Mouse (Mus musculus): ENCODE data around the gene Unc80. TPM values are rescaled to one million over a fixed set of nuclear protein-coding genes. Genes with fewer than 3 reads are reported as not detected.
A peak's percentile ranks its signal among the peaks of the same experiment; 100 is the strongest.
"Not testable (repeated sequence)": the region's sequence is repeated elsewhere in the genome, so short reads cannot be mapped to it uniquely, and the experiment has no call there.

The Unc80 gene
- polyA plus RNA-seq, 1 experiment from 2014 or later, result 0.51 TPM

- Histone ChIP-seq H3K27ac (ENCODE audit: low read length) (no peak overlapping the region), H3K9me3 (ENCODE audit: control insufficient read depth, low read depth, low read length) (no peaks in the 10 kb centered on the region), H3K9ac (replicated peaks; ENCODE audit: low read depth, low read length) (no peak overlapping the region), H3K4me3 (ENCODE audit: low read depth, low read length) (no peak overlapping the region), H3K27me3 (ENCODE audit: control insufficient read depth, insufficient read depth, low read length) (no peaks in the 10 kb centered on the region), H3K4me1 (ENCODE audit: control insufficient read depth, insufficient read depth, low read length) (no peaks in the 10 kb centered on the region), H3K4me2 (replicated peaks; ENCODE audit: low read depth, low read length) (no peak overlapping the region), H3K36me3 (ENCODE audit: control insufficient read depth, insufficient read depth, low read length) (no peaks in the 10 kb centered on the region)
- WGBS, result 81% methylated on average over 1 of the region's 1 CpGs
- ATAC-seq (ENCODE audit: insufficient number of reproducible peaks, insufficient read depth, low FRiP score, low read depth), result no peak
Observed at GRCm38 (mm10) chr1:66692308-66692707, 224.1 kb downstream of the Unc80 start.

- no peaks in the 10 kb centered on the region for H3K36me3 ChIP-seq (ENCODE audit: control insufficient read depth, insufficient read depth, low read length)
- no peak overlapping the region for H3K27ac ChIP-seq (ENCODE audit: low read length)
- no peak overlapping the region for H3K4me3 ChIP-seq (ENCODE audit: low read depth, low read length)
- H3K27me3 ChIP-seq (ENCODE audit: control insufficient read depth, insufficient read depth, low read length), result no peaks in the 10 kb centered on the region
- WGBS, result 82% methylated on average over 8 of the region's 8 CpGs
- no peak overlapping the region for H3K9ac ChIP-seq (replicated peaks; ENCODE audit: low read depth, low read length)
- ATAC-seq (ENCODE audit: insufficient number of reproducible peaks, insufficient read depth, low FRiP score, low read depth), result no peak
- no peak overlapping the region for H3K4me2 ChIP-seq (replicated peaks; ENCODE audit: low read depth, low read length)
- no peaks in the 10 kb centered on the region for H3K4me1 ChIP-seq (ENCODE audit: control insufficient read depth, insufficient read depth, low read length)
- no peaks in the 10 kb centered on the region for H3K9me3 ChIP-seq (ENCODE audit: control insufficient read depth, low read depth, low read length)
Observed at GRCm38 (mm10) chr1:66692780-66693392, 224.7 kb downstream of the Unc80 start.

GRCm38 (mm10) chr1:66694266-66694665 is 226.1 kb downstream of the Unc80 start:
- H3K36me3 ChIP-seq (ENCODE audit: control insufficient read depth, insufficient read depth, low read length), result no peaks in the 10 kb centered on the region
- no peak for ATAC-seq (ENCODE audit: insufficient number of reproducible peaks, insufficient read depth, low FRiP score, low read depth)
- no peaks in the 10 kb centered on the region for H3K4me1 ChIP-seq (ENCODE audit: control insufficient read depth, insufficient read depth, low read length)
- H3K27me3 ChIP-seq (ENCODE audit: control insufficient read depth, insufficient read depth, low read length), result no peaks in the 10 kb centered on the region
- 68% methylated on average over 5 of the region's 5 CpGs for WGBS
- H3K4me2 ChIP-seq (replicated peaks; ENCODE audit: low read depth, low read length), result no peak overlapping the region
- H3K9me3 ChIP-seq (ENCODE audit: control insufficient read depth, low read depth, low read length), result no peaks in the 10 kb centered on the region
- H3K4me3 ChIP-seq (ENCODE audit: low read depth, low read length), result no peak overlapping the region
- no peak overlapping the region for H3K9ac ChIP-seq (replicated peaks; ENCODE audit: low read depth, low read length)
- H3K27ac ChIP-seq (ENCODE audit: low read length), result no peak overlapping the region

- H3K27me3 ChIP-seq (ENCODE audit: control insufficient read depth, insufficient read depth, low read length), result no peaks in the 10 kb centered on the region
- H3K9me3 ChIP-seq (ENCODE audit: control insufficient read depth, low read depth, low read length), result no peaks in the 10 kb centered on the region
- H3K4me1 ChIP-seq (ENCODE audit: control insufficient read depth, insufficient read depth, low read length), result no peaks in the 10 kb centered on the region
- H3K36me3 ChIP-seq (ENCODE audit: control insufficient read depth, insufficient read depth, low read length), result no peaks in the 10 kb centered on the region
- H3K27ac ChIP-seq (ENCODE audit: low read length), result no peak overlapping the region
- 63% methylated on average over 7 of the region's 7 CpGs for WGBS
- no peak overlapping the region for H3K9ac ChIP-seq (replicated peaks; ENCODE audit: low read depth, low read length)
- H3K4me3 ChIP-seq (ENCODE audit: low read depth, low read length), result no peak overlapping the region
- ATAC-seq (ENCODE audit: insufficient number of reproducible peaks, insufficient read depth, low FRiP score, low read depth), result no peak
- no peak overlapping the region for H3K4me2 ChIP-seq (replicated peaks; ENCODE audit: low read depth, low read length)
Observed at GRCm38 (mm10) chr1:66695296-66695695, 227.1 kb downstream of the Unc80 start.

GRCm38 (mm10) chr1:66699630-66700029 is 231.5 kb downstream of the Unc80 start:
- H3K4me3 ChIP-seq (ENCODE audit: low read depth, low read length); H3K4me2 ChIP-seq (replicated peaks; ENCODE audit: low read depth, low read length); H3K9ac ChIP-seq (replicated peaks; ENCODE audit: low read depth, low read length); H3K4me1 ChIP-seq (ENCODE audit: control insufficient read depth, insufficient read depth, low read length); H3K9me3 ChIP-seq (ENCODE audit: control insufficient read depth, low read depth, low read length); H3K36me3 ChIP-seq (ENCODE audit: control insufficient read depth, insufficient read depth, low read length); H3K27me3 ChIP-seq (ENCODE audit: control insufficient read depth, insufficient read depth, low read length); ATAC-seq (ENCODE audit: insufficient number of reproducible peaks, insufficient read depth, low FRiP score, low read depth); H3K27ac ChIP-seq (ENCODE audit: low read length): not testable (repeated sequence)
- 88% methylated on average over 10 of the region's 10 CpGs for WGBS

DNA sequence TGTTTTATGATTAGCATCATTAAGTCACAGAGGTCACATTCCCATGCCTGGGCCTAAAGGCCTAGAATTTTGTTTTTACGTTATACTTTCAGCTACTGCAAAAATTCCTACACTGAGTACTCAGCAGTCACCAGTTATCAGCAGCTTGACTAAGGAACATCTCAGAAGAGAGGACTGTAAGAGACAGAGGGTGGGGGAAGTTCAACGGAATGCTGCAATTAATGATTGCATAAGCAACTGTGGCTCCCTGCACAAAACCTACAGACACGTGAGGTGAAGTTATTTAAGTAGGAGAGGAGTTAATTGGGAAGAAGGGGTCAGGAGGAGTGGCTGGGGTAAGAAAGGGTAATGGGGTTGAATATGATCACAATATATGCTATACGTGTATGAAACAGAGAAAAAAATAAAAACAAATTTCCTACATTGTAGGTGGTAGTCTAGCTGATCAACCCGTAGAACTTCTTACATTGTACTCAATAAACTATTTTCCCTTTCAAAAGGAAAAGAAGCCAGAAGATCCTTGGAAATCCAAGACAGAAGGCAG is 232.1 kb downstream of the Unc80 start:
- H3K9ac ChIP-seq (replicated peaks; ENCODE audit: low read depth, low read length), result no peak overlapping the region
- 53% methylated on average over 5 of the region's 5 CpGs for WGBS
- 0 out of 2 replicates have a peak, but pooled peaks cover 6% of the 10 kb centered on the region for H3K4me1 ChIP-seq (ENCODE audit: control insufficient read depth, insufficient read depth, low read length)
- no peaks in the 10 kb centered on the region for H3K9me3 ChIP-seq (ENCODE audit: control insufficient read depth, low read depth, low read length)
- H3K4me2 ChIP-seq (replicated peaks; ENCODE audit: low read depth, low read length), result peak overlapping the region; percentile 53
- H3K36me3 ChIP-seq (ENCODE audit: control insufficient read depth, insufficient read depth, low read length), result no peaks in the 10 kb centered on the region
- peak overlapping the region; percentile 83 for H3K4me3 ChIP-seq (ENCODE audit: low read depth, low read length)
- peak; percentile 1; the same call in 1 of the 2 replicates for ATAC-seq (ENCODE audit: insufficient number of reproducible peaks, insufficient read depth, low FRiP score, low read depth)
- H3K27ac ChIP-seq (ENCODE audit: low read length), result no peak overlapping the region
- no peaks in the 10 kb centered on the region for H3K27me3 ChIP-seq (ENCODE audit: control insufficient read depth, insufficient read depth, low read length)

GRCm38 (mm10) chr1:66700693-66701575 is 232.8 kb downstream of the Unc80 start, which contains the start of gene Rpe:
Rpe (plus strand) TSS chr1:66700831.
- no peaks in the 10 kb centered on the region for H3K9me3 ChIP-seq (ENCODE audit: control insufficient read depth, low read depth, low read length)
- H3K4me1 ChIP-seq (ENCODE audit: control insufficient read depth, insufficient read depth, low read length), result 0 out of 2 replicates have a peak, but pooled peaks cover 6% of the 10 kb centered on the region
- H3K36me3 ChIP-seq (ENCODE audit: control insufficient read depth, insufficient read depth, low read length), result no peaks in the 10 kb centered on the region
- H3K27ac ChIP-seq (ENCODE audit: low read length), result peak within 1 kb of the TSS; percentile 74
- ATAC-seq (ENCODE audit: insufficient number of reproducible peaks, insufficient read depth, low FRiP score, low read depth), result peak; percentile 100
- no peaks in the 10 kb centered on the region for H3K27me3 ChIP-seq (ENCODE audit: control insufficient read depth, insufficient read depth, low read length)
- WGBS, result under 1% methylated on average over 73 of the region's 73 CpGs
- H3K4me3 ChIP-seq (ENCODE audit: low read depth, low read length), result peak within 1 kb of the TSS; percentile 83
- peak within 1 kb of the TSS; percentile 65 for H3K9ac ChIP-seq (replicated peaks; ENCODE audit: low read depth, low read length)
- H3K4me2 ChIP-seq (replicated peaks; ENCODE audit: low read depth, low read length), result peak within 1 kb of the TSS; percentile 53

GRCm38 (mm10) chr1:66701576-66701940 is 233.4 kb downstream of the Unc80 start:
- 28% methylated on average over 2 of the region's 2 CpGs for WGBS
- Histone ChIP-seq H3K27me3 (ENCODE audit: control insufficient read depth, insufficient read depth, low read length) (no peaks in the 10 kb centered on the region), H3K27ac (ENCODE audit: low read length) (no peak overlapping the region)

More at GRCm38 (mm10) chr1:66701576-66701940, 233.4 kb downstream of the Unc80 start:
- peak overlapping the region; percentile 53 for H3K4me2 ChIP-seq (replicated peaks; ENCODE audit: low read depth, low read length)
- no peaks in the 10 kb centered on the region for H3K9me3 ChIP-seq (ENCODE audit: control insufficient read depth, low read depth, low read length)
- peak overlapping the region; percentile 83 for H3K4me3 ChIP-seq (ENCODE audit: low read depth, low read length)
- no peak for ATAC-seq (ENCODE audit: insufficient number of reproducible peaks, insufficient read depth, low FRiP score, low read depth)
- H3K4me1 ChIP-seq (ENCODE audit: control insufficient read depth, insufficient read depth, low read length), result 0 out of 2 replicates have a peak, but pooled peaks cover 6% of the 10 kb centered on the region
- H3K9ac ChIP-seq (replicated peaks; ENCODE audit: low read depth, low read length), result peak overlapping the region; percentile 65
- no peaks in the 10 kb centered on the region for H3K36me3 ChIP-seq (ENCODE audit: control insufficient read depth, insufficient read depth, low read length)
